Mouse (Mus musculus) hindbrain, embryonic 12.5 days (tissue): ENCODE results near the gene Tex29. TPM values are rescaled to one million over a fixed set of nuclear protein-coding genes. Genes with fewer than 3 reads are reported as not detected.
"Not testable (repeated sequence)": the region's sequence is repeated elsewhere in the genome, so short reads cannot be mapped to it uniquely, and the experiment has no call there.

Experiments used
- ATAC-seq: fragments of 200-750 bp; cut with Nextera tagmentation; 2 replicates; pipeline ENCODE4 v1.8.0; 2017; ENCODE audit warnings: moderate TSS enrichment; ENCODE audit not compliant: low FRiP score
- H3K27ac ChIP-seq: fragments of 300-500 bp; sonication (generic); 2 replicates; pipeline ENCODE4 v1.5.1; 2016; ENCODE audit warnings: mild to moderate bottlenecking
- H3K27me3 ChIP-seq: fragments of 300-500 bp; sonication (generic); 2 replicates; pipeline ENCODE4 v1.6.1; 2016; ENCODE audit warnings: mild to moderate bottlenecking
- H3K36me3 ChIP-seq: fragments of 300-500 bp; sonication (generic); 2 replicates; pipeline ENCODE4 v1.6.1; 2016; ENCODE audit warnings: mild to moderate bottlenecking
- H3K4me1 ChIP-seq: fragments of 300-500 bp; sonication (generic); 2 replicates; pipeline ENCODE4 v1.6.1; 2016
- H3K4me2 ChIP-seq: fragments of 300-500 bp; sonication (generic); replicated peaks from 2 replicates; pipeline ENCODE4 v1.6.1; 2016; ENCODE audit warnings: mild to moderate bottlenecking
- H3K4me3 ChIP-seq: fragments of 300-500 bp; sonication (generic); 2 replicates; pipeline ENCODE4 v1.5.1; 2016; ENCODE audit warnings: mild to moderate bottlenecking
- H3K9ac ChIP-seq: fragments of 300-500 bp; sonication (generic); 2 replicates; pipeline ENCODE4 v1.6.1; 2016; ENCODE audit warnings: mild to moderate bottlenecking, moderate library complexity
- H3K9me3 ChIP-seq: fragments of 300-500 bp; sonication (generic); replicated peaks from 2 replicates; pipeline ENCODE4 v1.6.1; 2016; ENCODE audit warnings: mild to moderate bottlenecking
- WGBS: fragments of 180-500 bp; shearing (Covaris S2); methylation state at CpG from one replicate; pipeline ENCODE4 v1.1.7; 2016; 5-methylcytosine and 5-hydroxymethylcytosine counted together
- polyA plus RNA-seq: library from polyadenylated mRNA; unstranded; fragments of >200 nt; fragmentation: Nextera tagmentation; extraction: Ambion mirVana; gene quantifications from 2 replicates; pipeline ENCODE4 v1.2.1, GENCODE M21; 2016

Tex29 gene
- polyA plus RNA-seq, 1 experiment from 2014 or later = 0.27 TPM

- WGBS = 84% methylated on average over 5 of the region's 5 CpGs
- no peaks in the 10 kb centered on the region for H3K9me3 ChIP-seq
- no peaks in the 10 kb centered on the region for H3K27me3 ChIP-seq
- H3K4me2 ChIP-seq = no peak overlapping the region
- no peak overlapping the region for H3K27ac ChIP-seq
- no peak for ATAC-seq
- no peak overlapping the region for H3K9ac ChIP-seq
- H3K4me3 ChIP-seq = no peak overlapping the region
- H3K4me1 ChIP-seq = peaks cover 18% of the 10 kb centered on the region
- peaks cover 54% of the 10 kb centered on the region for H3K36me3 ChIP-seq
These were observed 6.1 kb upstream of the Tex29 start for GRCm38 (mm10) chr8:11834200-11834599.

GRCm38 (mm10) chr8:11834691-11835090 is 5.6 kb upstream of the Tex29 start:
- Histone ChIP-seq H3K9me3 (no peaks in the 10 kb centered on the region), H3K4me2 (no peak overlapping the region), H3K9ac (no peak overlapping the region), H3K4me1 (peaks cover 18% of the 10 kb centered on the region), H3K27ac (no peak overlapping the region), H3K36me3 (peaks cover 54% of the 10 kb centered on the region), H3K4me3 (no peak overlapping the region), H3K27me3 (no peaks in the 10 kb centered on the region)
- 87% methylated on average over 16 of the region's 16 CpGs for WGBS
- ATAC-seq = no peak

- H3K9ac ChIP-seq = no peak overlapping the region
- H3K4me1 ChIP-seq = peaks cover 29% of the 10 kb centered on the region
- peaks cover 5% of the 10 kb centered on the region; the same call in 1 of the 2 replicates for H3K36me3 ChIP-seq
- no peak overlapping the region for H3K4me2 ChIP-seq
- no peak overlapping the region for H3K4me3 ChIP-seq
- ATAC-seq = peak; percentile 29; the same call in 1 of the 2 replicates
- 19% methylated on average over 8 of the region's 8 CpGs for WGBS
- no peaks in the 10 kb centered on the region for H3K27me3 ChIP-seq
- no peak overlapping the region; the same call in 1 of the 2 replicates for H3K27ac ChIP-seq
- H3K9me3 ChIP-seq = no peaks in the 10 kb centered on the region
These were observed 1.3 kb downstream of the Tex29 start for GRCm38 (mm10) chr8:11841571-11841970.

GRCm38 (mm10) chr8:11842757-11843156 is 2.5 kb downstream of the Tex29 start:
- Histone ChIP-seq H3K36me3 (no peaks in the 10 kb centered on the region), H3K27me3 (no peaks in the 10 kb centered on the region), H3K4me3 (no peak overlapping the region), H3K4me2 (no peak overlapping the region), H3K9ac (no peak overlapping the region), H3K4me1 (peaks cover 29% of the 10 kb centered on the region), H3K9me3 (no peaks in the 10 kb centered on the region), H3K27ac (no peak overlapping the region)
- 89% methylated on average over 8 of the region's 8 CpGs for WGBS
- no peak for ATAC-seq

- Histone ChIP-seq H3K4me2 (no peak overlapping the region), H3K9me3 (no peaks in the 10 kb centered on the region), H3K27me3 (no peaks in the 10 kb centered on the region), H3K27ac (no peak overlapping the region), H3K36me3 (no peaks in the 10 kb centered on the region), H3K4me3 (no peak overlapping the region), H3K9ac (no peak overlapping the region), H3K4me1 (peaks cover 29% of the 10 kb centered on the region)
- ATAC-seq = peak; percentile 70
- WGBS = 77% methylated on average over 13 of the region's 13 CpGs
These were observed 3.5 kb downstream of the Tex29 start for GRCm38 (mm10) chr8:11843677-11844315.

- 91% methylated on average over 7 of the region's 7 CpGs for WGBS
- no peak overlapping the region for H3K9ac ChIP-seq
- no peaks in the 10 kb centered on the region for H3K9me3 ChIP-seq
- no peak overlapping the region for H3K4me2 ChIP-seq
- no peak overlapping the region for H3K27ac ChIP-seq
- H3K4me3 ChIP-seq = no peak overlapping the region
- H3K27me3 ChIP-seq = no peaks in the 10 kb centered on the region
- no peaks in the 10 kb centered on the region for H3K36me3 ChIP-seq
- peaks cover 27% of the 10 kb centered on the region for H3K4me1 ChIP-seq
- ATAC-seq = no peak; the same call in 1 of the 2 replicates
These were observed 4.0 kb downstream of the Tex29 start for GRCm38 (mm10) chr8:11844316-11844685.

- no peaks in the 10 kb centered on the region for H3K9me3 ChIP-seq
- no peak for ATAC-seq
- no peak overlapping the region for H3K4me2 ChIP-seq
- H3K4me3 ChIP-seq = no peak overlapping the region
- WGBS = 94% methylated on average over 6 of the region's 6 CpGs
- no peak overlapping the region for H3K9ac ChIP-seq
- H3K27ac ChIP-seq = no peak overlapping the region
- H3K36me3 ChIP-seq = no peaks in the 10 kb centered on the region
- no peaks in the 10 kb centered on the region for H3K27me3 ChIP-seq
- H3K4me1 ChIP-seq = peaks cover 12% of the 10 kb centered on the region
These were observed 6.5 kb downstream of the Tex29 start for GRCm38 (mm10) chr8:11846807-11847206.

- Histone ChIP-seq H3K27ac (no peak overlapping the region), H3K36me3 (no peaks in the 10 kb centered on the region), H3K4me1 (no peaks in the 10 kb centered on the region), H3K27me3 (no peaks in the 10 kb centered on the region), H3K4me3 (no peak overlapping the region), H3K9me3 (0 out of 2 replicates have a peak, but pooled peaks cover 4% of the 10 kb centered on the region), H3K9ac (no peak overlapping the region), H3K4me2 (no peak overlapping the region)
- ATAC-seq = no peak
These were observed 27.6 kb downstream of the Tex29 start for GRCm38 (mm10) chr8:11867832-11868231.

GRCm38 (mm10) chr8:11874227-11874626 is 34.0 kb downstream of the Tex29 start:
- H3K4me2 ChIP-seq, H3K9ac ChIP-seq, H3K4me3 ChIP-seq, H3K36me3 ChIP-seq, H3K9me3 ChIP-seq, H3K27me3 ChIP-seq, ATAC-seq, H3K27ac ChIP-seq, H3K4me1 ChIP-seq: not testable (repeated sequence)
- 93% methylated on average over 6 of the region's 6 CpGs for WGBS

GRCm38 (mm10) chr8:11884646-11885045 is 44.4 kb downstream of the Tex29 start:
- WGBS = 94% methylated on average over 3 of the region's 3 CpGs
- peaks cover 12% of the 10 kb centered on the region; the same call in 1 of the 2 replicates for H3K9me3 ChIP-seq
- ATAC-seq = no peak
- no peak overlapping the region for H3K4me3 ChIP-seq
- H3K4me2 ChIP-seq = no peak overlapping the region
- no peaks in the 10 kb centered on the region for H3K36me3 ChIP-seq
- no peak overlapping the region for H3K27ac ChIP-seq
- H3K9ac ChIP-seq = no peak overlapping the region
- no peaks in the 10 kb centered on the region for H3K27me3 ChIP-seq
- peaks cover 28% of the 10 kb centered on the region for H3K4me1 ChIP-seq

GRCm38 (mm10) chr8:11885881-11886699 is 45.8 kb downstream of the Tex29 start:
- peak; percentile 75 for ATAC-seq
- Histone ChIP-seq H3K4me2 (no peak overlapping the region; the same call in 1 of the 2 replicates), H3K4me3 (no peak overlapping the region), H3K27ac (peak overlapping the region; percentile 82), H3K4me1 (peaks cover 28% of the 10 kb centered on the region), H3K9me3 (peaks cover 12% of the 10 kb centered on the region; the same call in 1 of the 2 replicates), H3K27me3 (no peaks in the 10 kb centered on the region), H3K9ac (peak overlapping the region; percentile 43; the same call in 1 of the 2 replicates), H3K36me3 (no peaks in the 10 kb centered on the region)
- WGBS = 38% methylated on average over 12 of the region's 12 CpGs

GRCm38 (mm10) chr8:11886824-11887223 is 46.5 kb downstream of the Tex29 start:
- Histone ChIP-seq H3K36me3 (no peaks in the 10 kb centered on the region), H3K4me3 (no peak overlapping the region), H3K27ac (peak overlapping the region; percentile 82), H3K4me1 (peaks cover 28% of the 10 kb centered on the region), H3K4me2 (no peak overlapping the region), H3K9me3 (peaks cover 12% of the 10 kb centered on the region; the same call in 1 of the 2 replicates), H3K27me3 (no peaks in the 10 kb centered on the region), H3K9ac (no peak overlapping the region)
- 85% methylated on average over 2 of the region's 2 CpGs for WGBS
- peak; percentile 51 for ATAC-seq
